In genomic region chr7:40842344-40842992, GRCm38 (mm10) we compare ENCODE assay signal across 29 mouse cellular contexts. TPM values are rescaled to one million over a fixed set of nuclear protein-coding genes. Genes with fewer than 3 reads are reported as not detected.
DNase-seq lines count a peak whose midpoint lies in the region; ATAC-seq and TF ChIP-seq lines count a peak whose summit lies in the region.
"Had no signal": no experiment of that assay in that cellular context is flagged by ENCODE, and none has a peak within 500 bp of the region (broad histone marks: within the 10 kb centered on the region; RNA-seq: fewer than 3 reads in every experiment).

No protein-coding gene starts in this region.

- H3K4me2 ChIP-seq in midbrain, embryonic 12.5 days (replicated peaks), result no peak overlapping the region
- H3K4me2 ChIP-seq in midbrain, embryonic 11.5 days, result no peak overlapping the region
- no peak overlapping the region for H3K4me2 ChIP-seq in forebrain, embryonic 12.5 days
- no peak overlapping the region for H3K4me2 ChIP-seq in forebrain, postnatal 0 days (ENCODE audit: low read depth)
- H3K4me2 ChIP-seq: embryonic facial prominence, embryonic 12.5 days; hindbrain, embryonic 14.5 days; limb, embryonic 13.5 days; liver, embryonic 11.5 days; lung, embryonic 15.5 days had no signal

- H3K4me1 ChIP-seq in midbrain, embryonic 12.5 days, result no peaks in the 10 kb centered on the region
- H3K4me1 ChIP-seq in midbrain, embryonic 11.5 days (ENCODE audit: control insufficient read depth, insufficient read depth, low read length), result no peaks in the 10 kb centered on the region
- H3K4me1 ChIP-seq in forebrain, embryonic 12.5 days, result no peaks in the 10 kb centered on the region
- H3K4me1 ChIP-seq in forebrain, postnatal 0 days (ENCODE audit: insufficient read depth), result no peaks in the 10 kb centered on the region
- H3K4me1 ChIP-seq: embryonic facial prominence, embryonic 12.5 days; limb, embryonic 13.5 days; lung, embryonic 15.5 days had no signal

- TF ChIP-seq POLR2A in brain, embryonic 14.5 days (IDR thresholded peaks at IDR 0.05; ENCODE audit: borderline replicate concordance, extremely low read depth, insufficient read depth, insufficient read length, poor library complexity, severe bottlenecking), result no peak

- no peaks in the 10 kb centered on the region for H3K9me3 ChIP-seq in midbrain, embryonic 12.5 days
- H3K9me3 ChIP-seq in midbrain, embryonic 11.5 days (ENCODE audit: control insufficient read depth, low read length), result no peaks in the 10 kb centered on the region
- no peaks in the 10 kb centered on the region for H3K9me3 ChIP-seq in forebrain, embryonic 12.5 days
- no peaks in the 10 kb centered on the region for H3K9me3 ChIP-seq in forebrain, postnatal 0 days (ENCODE audit: low read length)
- H3K9me3 ChIP-seq: embryonic facial prominence, embryonic 12.5 days; lung, embryonic 15.5 days had no signal

- no peaks in the 10 kb centered on the region for H3K27me3 ChIP-seq in midbrain, embryonic 12.5 days
- H3K27me3 ChIP-seq in midbrain, embryonic 11.5 days (ENCODE audit: control insufficient read depth, insufficient read depth, low read length), result no peaks in the 10 kb centered on the region
- H3K27me3 ChIP-seq in forebrain, embryonic 12.5 days, result no peaks in the 10 kb centered on the region
- no peaks in the 10 kb centered on the region for H3K27me3 ChIP-seq in forebrain, postnatal 0 days (ENCODE audit: insufficient read depth, low read length)
- H3K27me3 ChIP-seq: embryonic facial prominence, embryonic 12.5 days; limb, embryonic 13.5 days; lung, embryonic 15.5 days had no signal

- 80% methylated on average over 8 of the region's 8 CpGs for WGBS in midbrain, embryonic 12.5 days
- WGBS in midbrain, embryonic 11.5 days, result 83% methylated on average over 8 of the region's 8 CpGs
- WGBS in forebrain, embryonic 12.5 days, result 53% methylated on average over 8 of the region's 8 CpGs
- 31% methylated on average over 8 of the region's 8 CpGs for WGBS in forebrain, postnatal 0 days

- no peak overlapping the region for H3K27ac ChIP-seq in midbrain, embryonic 12.5 days (replicated peaks)
- no peak overlapping the region for H3K27ac ChIP-seq in midbrain, embryonic 11.5 days (ENCODE audit: low read depth, low read length)
- no peak overlapping the region for H3K27ac ChIP-seq in forebrain, embryonic 12.5 days
- no peak overlapping the region for H3K27ac ChIP-seq in forebrain, postnatal 0 days (ENCODE audit: low read depth, low read length)
- H3K27ac ChIP-seq: embryonic facial prominence, embryonic 12.5 days; hindbrain, embryonic 14.5 days; layer of hippocampus, adult 2 months; left cerebral cortex, adult 2 months; limb, embryonic 13.5 days; lung, embryonic 15.5 days had no signal

- no peak for TF ChIP-seq CTCF in brain, embryonic 14.5 days (IDR thresholded peaks at IDR 0.05; ENCODE audit: borderline replicate concordance, extremely low read depth, insufficient read depth, insufficient read length)
- no peak for TF ChIP-seq CTCF in forebrain, postnatal 0 days (IDR thresholded peaks at IDR 0.05; ENCODE audit: low read depth)

- H3K9ac ChIP-seq in midbrain, embryonic 12.5 days (replicated peaks), result no peak overlapping the region
- H3K9ac ChIP-seq in midbrain, embryonic 11.5 days (ENCODE audit: low read length), result no peak overlapping the region
- no peak overlapping the region for H3K9ac ChIP-seq in forebrain, embryonic 12.5 days
- H3K9ac ChIP-seq in forebrain, postnatal 0 days, result no peak overlapping the region
- H3K9ac ChIP-seq: embryonic facial prominence, embryonic 12.5 days; hindbrain, embryonic 14.5 days; limb, embryonic 13.5 days; lung, embryonic 15.5 days had no signal

- H3K36me3 ChIP-seq in midbrain, embryonic 12.5 days, result no peaks in the 10 kb centered on the region
- H3K36me3 ChIP-seq in midbrain, embryonic 11.5 days (ENCODE audit: control insufficient read depth, insufficient read depth, low read length), result no peaks in the 10 kb centered on the region
- no peaks in the 10 kb centered on the region for H3K36me3 ChIP-seq in forebrain, embryonic 12.5 days (replicated peaks)
- H3K36me3 ChIP-seq in forebrain, postnatal 0 days (ENCODE audit: insufficient read depth), result no peaks in the 10 kb centered on the region
- H3K36me3 ChIP-seq: embryonic facial prominence, embryonic 12.5 days; limb, embryonic 13.5 days; lung, embryonic 15.5 days had no signal

- no peak overlapping the region for H3K4me3 ChIP-seq in midbrain, embryonic 12.5 days
- no peak overlapping the region for H3K4me3 ChIP-seq in midbrain, embryonic 11.5 days (ENCODE audit: low read depth, low read length)
- no peak overlapping the region for H3K4me3 ChIP-seq in forebrain, embryonic 12.5 days (replicated peaks)
- H3K4me3 ChIP-seq in forebrain, postnatal 0 days (ENCODE audit: low read depth, low read length), result no peak overlapping the region
- H3K4me3 ChIP-seq: embryonic facial prominence, embryonic 12.5 days; layer of hippocampus, adult 2 months; left cerebral cortex, adult 2 months; limb, embryonic 13.5 days; lung, embryonic 15.5 days had no signal

- ATAC-seq in midbrain, embryonic 12.5 days (ENCODE audit: low FRiP score, low read depth), result 0 out of 2 replicates have a peak, but pooled peaks have one; percentile 19
- no peak for ATAC-seq in midbrain, embryonic 11.5 days (ENCODE audit: low FRiP score)
- ATAC-seq in forebrain, embryonic 12.5 days (ENCODE audit: low FRiP score), result peak; percentile 27; the same call in 1 of the 2 replicates
- ATAC-seq in forebrain, postnatal 0 days, result peak; percentile 91
- ATAC-seq in activated CD4-positive, CD25-positive, alpha-beta regulatory T cell, adult 4 months, result no peak
- ATAC-seq: inflammation-experienced regulatory T-cells, adult 6 months had no signal

- DNase-seq in midbrain, embryonic 11.5 days (ENCODE audit: low spot score, missing footprints), result no peak
- DNase-seq in brain, embryonic 14.5 days (ENCODE audit: low read depth), result peak; percentile 71
- DNase-seq in forebrain, postnatal 0 days, result peak; percentile 37
- DNase-seq in cerebellum, adult 11-12 months, result no peak
- DNase-seq: adrenal gland, adult 8-10 months; B cell, adult 2 months; cerebellum, adult 11 months; cerebellum, adult 9-11 months; embryo, embryonic 11 days; gastrocnemius, postnatal 10 days; heart, postnatal 14 days; kidney, adult 11 months; kidney, postnatal 36 days; right cerebral cortex, postnatal 25 days; thymus, postnatal 36 days had no signal

RNA-seq across cellular contexts. Expression of gene Vstm2b, which starts 55.7 kb away (rescaled TPM):
- 12.2 and 13.4 TPM in 2 replicates for polyA plus RNA-seq in midbrain, embryonic 12.5 days (2016; fragmentation: Nextera tagmentation; extraction: Ambion mirVana)
- polyA plus RNA-seq in midbrain, embryonic 11.5 days (2014; fragmentation: Nextera tagmentation; extraction: Ambion mirVana), result 11.9 and 12.5 TPM in 2 replicates
- 84.0 and 92.0 TPM in 2 replicates for polyA plus RNA-seq in brain, embryonic 14.5 days (2012; rRNA removed)
- 9.6 and 11.0 TPM in 2 replicates for polyA plus RNA-seq in forebrain, embryonic 12.5 days (2016; fragmentation: Nextera tagmentation; extraction: Ambion mirVana)
- total RNA-seq in forebrain, postnatal 0 days (2014; rRNA removed), result 55.4 and 64.6 TPM in 2 replicates
- polyA plus RNA-seq in forebrain, postnatal 0 days (2015; fragmentation: Nextera tagmentation; extraction: Ambion mirVana), result 27.2 and 31.8 TPM in 2 replicates
- not detected for polyA plus RNA-seq in activated CD4-positive, CD25-positive, alpha-beta regulatory T cell, adult 4 months (2017; shearing (Covaris generic))
- total RNA-seq: megakaryocyte, adult 5-6 weeks; monocyte, adult 5-6 weeks had no signal
- polyA plus RNA-seq: inflammation-experienced regulatory T-cells, adult 6 months; liver, embryonic 16.5 days had no signal

Comparison
In these comparisons a context has a peak if more than half of its experiments do, and no peak if none do; other contexts are left out.
1. ATAC-seq: peak in midbrain, embryonic 12.5 days (single experiment), forebrain, embryonic 12.5 days (single experiment) and forebrain, postnatal 0 days (single experiment); none in midbrain, embryonic 11.5 days (single experiment) and activated CD4-positive, CD25-positive, alpha-beta regulatory T cell, adult 4 months (single experiment).
2. DNase-seq: peak in brain, embryonic 14.5 days (single experiment) and forebrain, postnatal 0 days (single experiment); none in midbrain, embryonic 11.5 days (single experiment) and cerebellum, adult 11-12 months (single experiment).
3. RNA of gene Vstm2b, which starts 55.7 kb away (polyA plus RNA-seq): 84.0 to 92.0 TPM in brain, embryonic 14.5 days, 27.2 to 31.8 TPM in forebrain, postnatal 0 days, 11.9 to 12.5 TPM in midbrain, embryonic 11.5 days, 12.2 to 13.4 TPM in midbrain, embryonic 12.5 days and 9.6 to 11.0 TPM in forebrain, embryonic 12.5 days; not detected in activated CD4-positive, CD25-positive, alpha-beta regulatory T cell, adult 4 months; every median in the first group is over 10 times any median in the second.